Mouse (Mus musculus) macrophage (primary cell): ENCODE measurements around the gene Sdr16c6. TPM values are rescaled to one million over a fixed set of nuclear protein-coding genes. Genes with fewer than 3 reads are reported as not detected.

Experiments used
- H3K27ac ChIP-seq: fragments of 350-480 bp; formaldehyde crosslinking; 2 replicates; pipeline ENCODE4 v1.9.0; 2021
- H3K36me3 ChIP-seq: fragments of 350-480 bp; formaldehyde crosslinking; 2 replicates; pipeline ENCODE4 v1.9.0; 2021; ENCODE audit errors: inconsistent target
- H3K4me3 ChIP-seq: fragments of 350-480 bp; formaldehyde crosslinking; 2 replicates; pipeline ENCODE4 v1.9.0; 2021; ENCODE audit errors: inconsistent target
- H3K79me2 ChIP-seq: fragments of 350-480 bp; formaldehyde crosslinking; 2 replicates; pipeline ENCODE4 v1.9.0; 2021; ENCODE audit errors: inconsistent target
- WGBS: methylation state at CpG from one replicate; pipeline ENCODE4 v1.1.7; 2026; ENCODE audit warnings: inconsistent platforms; ENCODE audit not compliant: missing documents; 5-methylcytosine and 5-hydroxymethylcytosine counted together
- polyA plus RNA-seq: library from polyadenylated mRNA; stranded (reverse); fragments of 250-400 nt; gene quantifications from 3 replicates; pipeline ENCODE4 v1.2.4, GENCODE M21; 2018; ENCODE audit warnings: inconsistent platforms
- total RNA-seq, 78 experiments: library from RNA; depleted of rRNA; stranded (reverse); fragments of 250-400 nt; gene quantifications; 1 replicate in 9 of 78; 2 replicates in 24 of 78; 3 replicates in 43 of 78; 4 replicates in 2 of 78; pipeline ENCODE4 v1.2.4; 2018; ENCODE audit warnings: inconsistent platforms in 56 of 78

The Sdr16c6 gene
- total RNA-seq (2018; cell fraction: chromatin; rRNA removed): not detected
- total RNA-seq (2018; cell fraction: cytosol; rRNA removed): not detected
- total RNA-seq (2018; cell fraction: nucleus; rRNA removed): not detected
- polyA plus RNA-seq: not detected in 3 replicates

- H3K79me2 ChIP-seq: no peaks in the 10 kb centered on the region
- 98% methylated on average over 3 of the region's 3 CpGs for WGBS
- H3K27ac ChIP-seq: peak within 1 kb of the TSS; percentile 68
- H3K36me3 ChIP-seq: no peaks in the 10 kb centered on the region
- no peak within 1 kb of the TSS for H3K4me3 ChIP-seq
Measured at GRCm38 (mm10) chr4:4077372-4077771, at the start of gene Sdr16c6. Gene Sdr16c6 (minus strand): TSS chr4:4077522.

GRCm38 (mm10) chr4:4080180-4080579 is 2.9 kb upstream of the Sdr16c6 start:
- no peaks in the 10 kb centered on the region for H3K79me2 ChIP-seq
- H3K4me3 ChIP-seq: no peak overlapping the region
- H3K36me3 ChIP-seq: no peaks in the 10 kb centered on the region
- peak overlapping the region; percentile 68 for H3K27ac ChIP-seq

- H3K27ac ChIP-seq: peak overlapping the region; percentile 68
- H3K36me3 ChIP-seq: no peaks in the 10 kb centered on the region
- no peaks in the 10 kb centered on the region for H3K79me2 ChIP-seq
- no peak overlapping the region for H3K4me3 ChIP-seq
- WGBS: 88% methylated on average over 3 of the region's 3 CpGs
Measured at GRCm38 (mm10) chr4:4079132-4079531, 1.8 kb upstream of the Sdr16c6 start.

- 100% methylated on average over 2 of the region's 2 CpGs for WGBS
- H3K36me3 ChIP-seq: no peaks in the 10 kb centered on the region
- no peaks in the 10 kb centered on the region for H3K79me2 ChIP-seq
- no peak overlapping the region for H3K27ac ChIP-seq
- H3K4me3 ChIP-seq: no peak overlapping the region
Measured at GRCm38 (mm10) chr4:4076001-4076400, 1.3 kb downstream of the Sdr16c6 start.

Other genes starting within 250 kb of the Sdr16c6 start
- gene Gm11808, start 103.9 kb downstream of the Sdr16c6 start, polyA plus RNA-seq: 168 to 976 TPM (median 934 TPM) in 3 replicates